32 mouse cellular contexts compared by ENCODE assay signal in genomic region chr2:75287900-75288299, GRCm38 (mm10).
"Had no signal": no experiment of that assay in that cellular context is flagged by ENCODE, and none has a peak within 500 bp of the region (broad histone marks: within the 10 kb centered on the region; RNA-seq: fewer than 3 reads in every experiment).

No protein-coding gene starts in this region.

- H3K4me1 ChIP-seq: limb, embryonic 10.5 days; limb, embryonic 12.5 days; limb, embryonic 13.5 days; limb, embryonic 15.5 days; liver, embryonic 12.5 days; liver, embryonic 13.5 days; liver, embryonic 15.5 days; megakaryocyte, embryonic 14.5 days; midbrain, embryonic 10.5 days; midbrain, embryonic 12.5 days; midbrain, embryonic 13.5 days; midbrain, embryonic 15.5 days; neural tube, embryonic 12.5 days had no signal

- H3K9ac ChIP-seq: limb, embryonic 12.5 days; limb, embryonic 13.5 days; limb, embryonic 15.5 days; liver, embryonic 12.5 days; liver, embryonic 13.5 days; liver, embryonic 14.5 days; liver, embryonic 15.5 days; liver, postnatal 0 days; lung, embryonic 14.5 days; lung, embryonic 15.5 days; midbrain, embryonic 12.5 days; midbrain, embryonic 13.5 days; midbrain, embryonic 15.5 days; neural tube, embryonic 12.5 days had no signal

- H3K4me2 ChIP-seq: limb, embryonic 12.5 days; limb, embryonic 13.5 days; limb, embryonic 15.5 days; liver, embryonic 11.5 days; liver, embryonic 12.5 days; liver, embryonic 13.5 days; liver, embryonic 15.5 days; lung, embryonic 14.5 days; lung, embryonic 15.5 days; midbrain, embryonic 11.5 days; midbrain, embryonic 12.5 days; midbrain, embryonic 13.5 days; midbrain, embryonic 15.5 days; neural tube, embryonic 12.5 days had no signal

- H3K4me3 ChIP-seq: limb, embryonic 10.5 days; limb, embryonic 12.5 days; limb, embryonic 13.5 days; limb, embryonic 15.5 days; liver, embryonic 12.5 days; liver, embryonic 13.5 days; liver, embryonic 15.5 days; lung, embryonic 15.5 days; megakaryocyte, embryonic 14.5 days; midbrain, embryonic 10.5 days; midbrain, embryonic 12.5 days; midbrain, embryonic 13.5 days; midbrain, embryonic 15.5 days; myocyte; neural tube, embryonic 12.5 days had no signal

- H3K27ac ChIP-seq: limb, embryonic 10.5 days; limb, embryonic 12.5 days; limb, embryonic 13.5 days; limb, embryonic 15.5 days; liver, embryonic 12.5 days; liver, embryonic 13.5 days; liver, embryonic 14.5 days; liver, embryonic 15.5 days; lung, embryonic 15.5 days; macrophage; midbrain, embryonic 10.5 days; midbrain, embryonic 12.5 days; midbrain, embryonic 13.5 days; midbrain, embryonic 15.5 days; neural tube, embryonic 12.5 days had no signal

- ATAC-seq: liver, embryonic 12.5 days; liver, postnatal 0 days; lung, postnatal 0 days; midbrain, embryonic 13.5 days; midbrain, embryonic 15.5 days; midbrain, embryonic 16.5 days had no signal

- H3K27me3 ChIP-seq: limb, embryonic 15.5 days; liver, embryonic 12.5 days; liver, embryonic 13.5 days; liver, embryonic 15.5 days; lung, embryonic 15.5 days; megakaryocyte, embryonic 14.5 days; midbrain, embryonic 12.5 days; midbrain, embryonic 13.5 days; midbrain, embryonic 15.5 days; neural tube, embryonic 12.5 days had no signal

- DNase-seq: left cerebral cortex, postnatal 4 days; liver; liver, embryonic 13.5 days; liver, postnatal 0 days; lung, adult 18-20 months; lung, adult 2 months; lung, embryonic 14.5 days; lung, postnatal 10 days; lung, postnatal 14 days; lung, postnatal 36 days; lung, postnatal 4 days; midbrain, embryonic 14.5 days had no signal

- H3K9me3 ChIP-seq: limb, embryonic 10.5 days; limb, embryonic 12.5 days; limb, embryonic 13.5 days; limb, embryonic 15.5 days; liver, embryonic 12.5 days; liver, embryonic 13.5 days; liver, embryonic 15.5 days; lung, embryonic 15.5 days; midbrain, embryonic 10.5 days; midbrain, embryonic 12.5 days; midbrain, embryonic 13.5 days; midbrain, embryonic 15.5 days; neural tube, embryonic 12.5 days had no signal

- H3K36me3 ChIP-seq: limb, embryonic 10.5 days; limb, embryonic 12.5 days; limb, embryonic 13.5 days; limb, embryonic 15.5 days; liver, embryonic 12.5 days; liver, embryonic 13.5 days; liver, embryonic 15.5 days; lung, embryonic 15.5 days; midbrain, embryonic 10.5 days; midbrain, embryonic 12.5 days; midbrain, embryonic 13.5 days; midbrain, embryonic 15.5 days; neural tube, embryonic 12.5 days had no signal
